Mouse (Mus musculus) cerebellum, adult 9-11 months (tissue): ENCODE results near the gene Igdcc3.

Experiments used
- DNase-seq: peaks from one replicate; pipeline ENCODE4 v3.0.0; 2022

The Igdcc3 gene

GRCm38 (mm10) chr9:65177912-65178311 lies 36.9 kb downstream of the Igdcc3 start:
- DNase-seq, result no peak

- no peak for DNase-seq
Measured at GRCm38 (mm10) chr9:65178336-65179213, 37.6 kb downstream of the Igdcc3 start.

GRCm38 (mm10) chr9:65179817-65180624 lies 39.0 kb downstream of the Igdcc3 start:
- DNase-seq, result no peak

- DNase-seq, result peak; percentile 81
Measured at GRCm38 (mm10) chr9:65188599-65188998, 47.6 kb downstream of the Igdcc3 start.

- no peak for DNase-seq
Measured at GRCm38 (mm10) chr9:65190306-65190705, 49.3 kb downstream of the Igdcc3 start.

GRCm38 (mm10) chr9:65191389-65191754 lies 50.4 kb downstream of the Igdcc3 start:
- DNase-seq, result no peak

- no peak for DNase-seq
Measured at GRCm38 (mm10) chr9:65191755-65192469, 50.9 kb downstream of the Igdcc3 start.

- DNase-seq, result no peak
Measured at GRCm38 (mm10) chr9:65193214-65193613, 52.2 kb downstream of the Igdcc3 start.

GRCm38 (mm10) chr9:65195053-65195452 lies 54.1 kb downstream of the Igdcc3 start, which contains the start of gene Parp16:
Parp16 (plus strand) TSS chr9:65195353.
- no peak for DNase-seq

GRCm38 (mm10) chr9:65195621-65195981 lies 54.6 kb downstream of the Igdcc3 start:
- DNase-seq, result no peak

GRCm38 (mm10) chr9:65195982-65196737 lies 55.2 kb downstream of the Igdcc3 start:
- DNase-seq, result no peak

- DNase-seq, result peak; percentile 92
Measured at GRCm38 (mm10) chr9:65196738-65197569, 56.0 kb downstream of the Igdcc3 start.

GRCm38 (mm10) chr9:65197826-65198225 lies 56.8 kb downstream of the Igdcc3 start:
- DNase-seq, result no peak

- no peak for DNase-seq
Measured at GRCm38 (mm10) chr9:65199723-65200122, 58.7 kb downstream of the Igdcc3 start.

GRCm38 (mm10) chr9:65200606-65201005 lies 59.6 kb downstream of the Igdcc3 start:
- no peak for DNase-seq

- DNase-seq, result no peak
Measured at GRCm38 (mm10) chr9:65201021-65201380, 60.0 kb downstream of the Igdcc3 start.

- DNase-seq, result peak; percentile 85
Measured at GRCm38 (mm10) chr9:65201381-65202164, 60.6 kb downstream of the Igdcc3 start.

- no peak for DNase-seq
Measured at GRCm38 (mm10) chr9:65202165-65202754, 61.3 kb downstream of the Igdcc3 start.

- no peak for DNase-seq
Measured at GRCm38 (mm10) chr9:65205049-65205815, 64.2 kb downstream of the Igdcc3 start.
